Mouse (Mus musculus) G1E-ER4 (cell line): Measurements from ENCODE around the gene Per1. TPM values are rescaled to one million over a fixed set of nuclear protein-coding genes. Genes with fewer than 3 reads are reported as not detected.

Experiments used
- GATA1 ChIP-seq: IDR thresholded peaks from one replicate; pipeline ENCODE4 v1.8.0; 2012; ENCODE audit warnings: low read length, inconsistent platforms
- polyA plus RNA-seq: library from polyadenylated mRNA; stranded (reverse); fragments of >175 nt; gene quantifications from 2 replicates; pipeline ENCODE4 v1.2.3, GENCODE M21; 2012

The Per1 gene
- polyA plus RNA-seq, 1 experiment: 25.0 TPM

GRCm38 (mm10) chr11:69061255-69061912 is 33.6 kb upstream of the Per1 start:
- no peak for TF ChIP-seq GATA1

- no peak for TF ChIP-seq GATA1
These were observed 32.7 kb upstream of the Per1 start for GRCm38 (mm10) chr11:69062194-69062760.

- TF ChIP-seq GATA1: no peak
These were observed 32.2 kb upstream of the Per1 start for GRCm38 (mm10) chr11:69062761-69063224.

GRCm38 (mm10) chr11:69063413-69064201 is 31.4 kb upstream of the Per1 start:
- TF ChIP-seq GATA1: no peak

DNA sequence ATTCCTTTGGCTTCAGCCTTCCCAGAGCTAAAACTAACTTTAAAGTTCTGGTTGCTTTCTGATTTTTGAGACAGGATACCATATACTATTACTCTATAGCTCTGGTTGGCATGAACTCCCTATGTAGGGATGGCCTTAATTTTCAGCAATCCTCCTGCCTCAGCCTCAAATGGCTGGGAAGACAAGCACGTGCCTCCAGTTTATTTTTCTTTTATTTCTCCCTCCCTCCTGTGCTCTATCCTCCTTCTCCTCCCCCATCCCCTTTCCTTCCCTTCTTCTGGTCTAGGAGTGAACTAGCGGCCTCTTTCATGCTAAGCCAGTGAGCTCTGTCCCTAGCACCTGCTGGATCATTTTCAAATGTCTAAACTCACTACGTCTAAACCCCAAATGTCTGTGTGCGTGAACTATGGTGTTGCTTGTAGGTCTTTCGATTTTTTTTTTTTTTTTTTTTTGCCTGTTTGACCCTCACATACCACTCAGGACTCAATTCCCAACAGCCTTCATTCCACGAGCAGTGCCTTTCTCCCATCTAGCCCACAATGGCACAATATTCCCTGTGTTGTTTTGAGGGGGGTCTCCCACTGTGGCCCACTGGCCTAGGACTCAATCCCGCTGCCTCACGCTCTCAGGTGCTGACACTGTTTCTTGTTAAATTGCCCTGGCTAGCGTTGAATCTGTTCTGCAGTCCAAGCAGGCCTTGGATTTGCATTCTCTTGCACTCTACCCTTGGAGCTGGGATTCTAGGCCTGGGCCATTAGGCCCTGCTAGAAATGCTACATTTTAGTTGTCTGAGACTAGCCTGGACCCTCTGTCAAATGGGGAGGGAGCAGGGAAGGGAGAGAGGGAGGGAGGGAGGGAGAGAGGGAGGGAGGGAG is 30.5 kb upstream of the Per1 start:
- no peak for TF ChIP-seq GATA1

GRCm38 (mm10) chr11:69065394-69065925 is 29.6 kb upstream of the Per1 start:
- no peak for TF ChIP-seq GATA1

DNA sequence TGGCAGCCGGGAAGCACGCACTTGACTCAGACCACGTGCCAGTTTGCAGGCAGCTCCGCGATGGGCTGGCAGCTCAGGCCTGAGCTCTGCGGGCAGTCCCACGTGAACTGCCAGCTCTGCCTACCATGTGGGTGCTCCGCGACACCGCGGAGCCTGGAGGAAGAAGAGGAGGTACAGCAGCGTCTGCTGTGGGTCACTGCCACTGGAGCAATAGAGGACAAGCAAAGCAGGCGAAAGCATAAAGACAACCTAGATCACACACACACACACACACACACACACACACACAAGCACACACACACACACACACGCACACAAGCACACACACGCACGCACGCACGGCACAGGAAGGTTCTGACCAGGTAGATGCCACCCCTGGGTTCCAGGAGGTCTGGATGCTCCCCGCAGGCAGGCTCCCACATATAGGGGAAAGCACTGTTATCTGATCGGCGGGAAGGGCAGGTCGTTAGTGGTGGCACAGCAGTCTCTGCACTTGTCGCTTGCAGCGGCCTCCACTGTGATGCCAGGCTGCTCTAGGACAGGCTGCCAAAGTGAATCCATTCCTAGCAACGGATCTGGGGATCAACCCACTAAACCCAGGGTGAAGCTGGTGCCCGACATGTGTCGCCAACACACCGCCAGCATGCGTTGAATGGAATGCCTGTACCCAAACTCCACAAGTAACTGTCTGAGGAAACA is 28.7 kb upstream of the Per1 start:
- TF ChIP-seq GATA1: peak; percentile 53

DNA sequence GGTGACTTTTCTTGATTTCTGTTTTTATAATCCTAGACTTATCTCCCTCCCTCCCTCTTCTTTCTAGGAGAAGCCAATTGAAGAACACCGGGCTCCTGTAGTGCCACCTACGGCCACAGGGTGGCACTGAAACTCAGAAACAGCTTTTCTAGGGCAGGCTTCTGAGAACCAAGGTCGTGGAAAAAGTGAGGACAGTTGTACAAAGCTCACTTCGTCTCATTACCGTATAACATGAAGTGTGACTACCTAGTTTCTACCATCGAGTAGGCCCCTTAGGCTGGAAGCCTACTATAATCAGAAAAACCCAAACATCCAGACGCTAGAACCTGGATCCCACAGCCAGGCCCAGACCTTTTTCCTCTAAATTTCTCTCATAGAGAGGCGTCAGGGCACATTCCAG is 28.1 kb upstream of the Per1 start:
- TF ChIP-seq GATA1: no peak

GRCm38 (mm10) chr11:69067601-69068000 is 27.4 kb upstream of the Per1 start:
- TF ChIP-seq GATA1: no peak

DNA sequence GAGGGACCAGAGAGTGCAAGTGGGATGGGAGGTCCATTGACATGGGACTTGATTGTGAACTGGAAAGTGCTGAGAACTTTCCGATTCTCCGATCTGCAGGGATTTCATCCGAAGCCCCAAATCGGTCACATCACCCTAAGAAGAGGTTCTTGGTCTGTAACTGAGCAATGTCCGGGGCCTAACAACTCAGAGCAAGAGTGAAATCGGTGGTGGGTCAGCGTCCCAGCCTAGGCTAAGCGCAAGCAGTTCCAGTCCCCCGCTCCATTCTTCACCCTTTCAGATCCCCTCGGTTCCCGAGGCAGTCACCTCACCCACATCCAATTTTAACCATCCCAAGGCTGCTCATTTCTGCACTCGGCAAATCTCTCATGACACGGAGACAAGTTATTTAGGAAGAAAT is 24.9 kb upstream of the Per1 start:
- no peak for TF ChIP-seq GATA1

DNA sequence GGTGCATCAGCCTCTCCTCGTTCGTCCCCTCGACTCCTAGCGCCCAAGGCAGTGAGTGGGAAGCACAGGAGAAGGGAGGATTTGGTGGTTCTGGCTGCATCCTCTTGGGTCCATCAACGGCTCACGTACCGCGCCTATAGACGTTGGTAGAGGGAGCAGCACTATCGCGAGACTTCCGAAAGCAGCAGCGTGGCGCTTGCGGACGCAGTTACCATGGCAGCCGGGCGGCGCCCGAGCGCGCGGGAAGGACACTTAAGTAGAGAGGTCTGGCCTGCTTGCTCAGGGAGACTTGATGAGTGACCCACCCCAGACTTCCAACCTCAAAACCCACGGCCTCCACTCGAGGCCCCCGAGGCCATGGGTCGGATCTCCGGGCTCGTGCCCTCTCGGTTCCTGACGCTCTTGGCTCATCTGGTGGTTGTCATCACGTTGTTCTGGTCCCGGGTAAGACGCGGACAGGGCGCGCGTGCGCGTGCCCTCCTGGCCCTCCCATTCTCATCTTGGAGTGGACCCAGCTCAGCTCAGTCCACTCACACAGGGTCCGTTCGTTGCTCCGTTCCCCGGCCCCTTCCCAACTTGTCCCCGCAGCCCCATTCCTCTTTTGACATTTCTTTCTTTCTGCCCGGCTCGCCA is 24.3 kb upstream of the Per1 start, which contains the start of gene Tmem107:
Gene Tmem107 (plus strand): TSS at position 217 of the 633 bp plus-strand sequence.
- no peak for TF ChIP-seq GATA1

GRCm38 (mm10) chr11:69071262-69071661 is 23.8 kb upstream of the Per1 start:
- TF ChIP-seq GATA1: no peak

- TF ChIP-seq GATA1: no peak
These were observed 22.8 kb upstream of the Per1 start for GRCm38 (mm10) chr11:69072234-69072633.

GRCm38 (mm10) chr11:69072666-69073064 is 22.4 kb upstream of the Per1 start:
- TF ChIP-seq GATA1: no peak
